Mouse (Mus musculus): ENCODE measurements around the gene Zbtb8b. TPM values are rescaled to one million over a fixed set of nuclear protein-coding genes. Genes with fewer than 3 reads are reported as not detected.

Zbtb8b gene
- not detected for polyA plus RNA-seq (2014; fragmentation: Illumina TruSeq; extraction: RNeasy Lipid Tissue Mini Kit (QIAGEN cat#74804); ENCODE audit: low read depth, low replicate concordance)

GRCm38 (mm10) chr4:129440340-129441063 lies at the start of gene Zbtb8b:
Zbtb8b (minus strand) TSS chr4:129440853.

DNA sequence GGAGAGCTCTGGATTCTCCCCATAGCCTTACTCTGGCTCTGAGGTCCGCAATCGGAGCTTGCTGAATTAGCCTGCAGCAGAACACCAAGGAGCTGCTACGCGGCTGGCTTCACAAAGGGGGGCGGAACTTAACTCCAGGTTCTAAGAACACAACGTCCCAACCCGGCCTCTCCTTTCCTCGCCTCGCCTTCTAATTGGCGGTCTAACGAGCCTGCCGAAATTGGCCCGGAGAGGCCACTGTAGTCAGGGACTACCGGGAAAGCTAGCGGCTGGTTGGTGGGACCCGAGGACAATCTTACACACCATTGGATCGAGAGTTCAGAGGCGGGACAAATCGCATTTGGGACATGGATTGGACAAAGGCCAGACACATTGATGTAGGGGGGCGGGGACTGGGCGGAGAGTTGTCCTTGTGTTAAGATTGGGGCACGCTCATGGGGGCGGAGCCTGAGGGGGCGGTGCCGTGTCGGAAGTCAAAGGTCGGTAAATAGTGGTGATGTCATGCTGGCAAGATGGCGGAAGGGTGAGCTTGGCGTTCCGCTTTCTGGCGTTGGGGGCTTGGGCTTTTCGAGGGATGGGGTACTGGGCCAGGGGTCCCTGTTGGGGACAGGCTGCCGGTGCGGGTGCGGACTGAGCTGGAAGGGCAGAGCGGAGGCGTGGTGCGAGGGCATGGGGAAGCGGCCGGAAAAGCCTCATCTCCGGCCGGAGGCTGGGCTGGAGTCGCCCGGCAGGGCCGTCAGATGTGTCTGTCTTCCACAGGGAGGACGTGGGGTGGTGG lies 20.7 kb upstream of the Zbtb8b start, which contains the start of gene Bsdc1:
TSS of gene Bsdc1 (plus strand) at position 399 of the 778 bp plus-strand sequence.

DNA sequence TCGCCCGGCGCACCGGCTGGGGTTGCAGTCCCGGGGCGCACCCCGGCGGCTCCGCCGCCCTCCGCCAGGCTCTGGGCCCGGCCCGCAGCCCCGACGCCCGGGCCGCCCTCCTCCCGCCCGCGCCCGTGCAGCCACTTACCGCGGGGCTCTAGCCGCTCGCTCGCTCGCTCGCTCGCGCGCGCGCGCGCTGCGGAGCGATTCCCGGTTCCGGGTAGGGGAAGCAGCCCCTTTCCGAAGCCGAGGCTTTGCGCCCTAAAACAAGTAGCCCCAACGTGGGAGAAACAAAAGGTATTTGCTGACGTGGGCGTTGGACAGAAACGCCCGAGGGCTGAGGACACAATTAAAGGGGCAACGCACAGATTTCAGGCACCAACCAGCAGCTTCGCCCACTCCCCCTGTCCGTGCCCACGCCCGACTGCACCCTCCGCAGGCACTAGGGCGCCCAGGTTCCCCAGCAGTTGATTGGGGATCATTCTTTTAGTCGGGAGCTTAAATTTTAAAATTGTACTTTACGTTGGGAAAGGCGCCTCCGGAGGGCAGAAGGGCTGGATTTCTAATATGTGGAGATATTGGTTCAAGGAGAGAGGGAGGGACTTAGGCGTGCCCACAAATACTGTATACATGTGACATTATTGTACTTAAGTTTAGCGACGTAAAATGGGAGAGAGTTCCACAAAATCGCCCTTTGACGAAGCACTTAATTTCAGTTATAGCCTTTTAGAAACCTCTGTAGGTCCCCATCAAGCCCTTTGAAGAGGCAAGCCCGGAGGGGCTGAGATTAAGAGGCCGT lies 62.9 kb downstream of the Zbtb8b start, which contains the start of gene Zbtb8a:
TSS of gene Zbtb8a (minus strand) at position 516 of the 790 bp plus-strand sequence.

Other genes starting within 250 kb of the Zbtb8b start
- gene C77080, start 179.4 kb downstream of the Zbtb8b start, polyA plus RNA-seq (2014; fragmentation: Illumina TruSeq; extraction: RNeasy Lipid Tissue Mini Kit (QIAGEN cat#74804); ENCODE audit: low read depth, low replicate concordance) = 16.0 TPM
- gene Sync, start 153.2 kb downstream of the Zbtb8b start, polyA plus RNA-seq (2014; fragmentation: Illumina TruSeq; extraction: RNeasy Lipid Tissue Mini Kit (QIAGEN cat#74804); ENCODE audit: low read depth, low replicate concordance) = 2.7 TPM
- 146 TPM for gene Rbbp4, start 105.5 kb downstream of the Zbtb8b start, polyA plus RNA-seq (2014; fragmentation: Illumina TruSeq; extraction: RNeasy Lipid Tissue Mini Kit (QIAGEN cat#74804); ENCODE audit: low read depth, low replicate concordance)
- 137 TPM for gene Zbtb8os, start 105.2 kb downstream of the Zbtb8b start, polyA plus RNA-seq (2014; fragmentation: Illumina TruSeq; extraction: RNeasy Lipid Tissue Mini Kit (QIAGEN cat#74804); ENCODE audit: low read depth, low replicate concordance)
- gene Zbtb8a, start 62.7 kb downstream of the Zbtb8b start, polyA plus RNA-seq (2014; fragmentation: Illumina TruSeq; extraction: RNeasy Lipid Tissue Mini Kit (QIAGEN cat#74804); ENCODE audit: low read depth, low replicate concordance) = 4.0 TPM
- gene Bsdc1, start 20.7 kb upstream of the Zbtb8b start, polyA plus RNA-seq (2014; fragmentation: Illumina TruSeq; extraction: RNeasy Lipid Tissue Mini Kit (QIAGEN cat#74804); ENCODE audit: low read depth, low replicate concordance) = 20.9 TPM
- gene Tssk3, start 50.2 kb upstream of the Zbtb8b start, polyA plus RNA-seq (2014; fragmentation: Illumina TruSeq; extraction: RNeasy Lipid Tissue Mini Kit (QIAGEN cat#74804); ENCODE audit: low read depth, low replicate concordance) = not detected
- not detected for gene Fam229a, start 50.3 kb upstream of the Zbtb8b start, polyA plus RNA-seq (2014; fragmentation: Illumina TruSeq; extraction: RNeasy Lipid Tissue Mini Kit (QIAGEN cat#74804); ENCODE audit: low read depth, low replicate concordance)
- gene Marcksl1, start 72.7 kb upstream of the Zbtb8b start, polyA plus RNA-seq (2014; fragmentation: Illumina TruSeq; extraction: RNeasy Lipid Tissue Mini Kit (QIAGEN cat#74804); ENCODE audit: low read depth, low replicate concordance) = 15.8 TPM
- gene Hdac1, start 101.9 kb upstream of the Zbtb8b start, polyA plus RNA-seq (2014; fragmentation: Illumina TruSeq; extraction: RNeasy Lipid Tissue Mini Kit (QIAGEN cat#74804); ENCODE audit: low read depth, low replicate concordance) = 77.8 TPM
- 0.28 TPM for gene Lck, start 132.8 kb upstream of the Zbtb8b start, polyA plus RNA-seq (2014; fragmentation: Illumina TruSeq; extraction: RNeasy Lipid Tissue Mini Kit (QIAGEN cat#74804); ENCODE audit: low read depth, low replicate concordance)
- not detected for gene Fam167b, start 137.7 kb upstream of the Zbtb8b start, polyA plus RNA-seq (2014; fragmentation: Illumina TruSeq; extraction: RNeasy Lipid Tissue Mini Kit (QIAGEN cat#74804); ENCODE audit: low read depth, low replicate concordance)
- gene Eif3i, start 159.8 kb upstream of the Zbtb8b start, polyA plus RNA-seq (2014; fragmentation: Illumina TruSeq; extraction: RNeasy Lipid Tissue Mini Kit (QIAGEN cat#74804); ENCODE audit: low read depth, low replicate concordance) = 24.2 TPM
- 65.5 TPM for gene Tmem234, start 159.8 kb upstream of the Zbtb8b start, polyA plus RNA-seq (2014; fragmentation: Illumina TruSeq; extraction: RNeasy Lipid Tissue Mini Kit (QIAGEN cat#74804); ENCODE audit: low read depth, low replicate concordance)
- gene Dcdc2b, start 173.4 kb upstream of the Zbtb8b start, polyA plus RNA-seq (2014; fragmentation: Illumina TruSeq; extraction: RNeasy Lipid Tissue Mini Kit (QIAGEN cat#74804); ENCODE audit: low read depth, low replicate concordance) = not detected
- 10.8 TPM for gene Iqcc, start 178.2 kb upstream of the Zbtb8b start, polyA plus RNA-seq (2014; fragmentation: Illumina TruSeq; extraction: RNeasy Lipid Tissue Mini Kit (QIAGEN cat#74804); ENCODE audit: low read depth, low replicate concordance)
- gene Ccdc28b, start 183.1 kb upstream of the Zbtb8b start, polyA plus RNA-seq (2014; fragmentation: Illumina TruSeq; extraction: RNeasy Lipid Tissue Mini Kit (QIAGEN cat#74804); ENCODE audit: low read depth, low replicate concordance) = 4.7 TPM
- 14.2 TPM for gene Txlna, start 200.2 kb upstream of the Zbtb8b start, polyA plus RNA-seq (2014; fragmentation: Illumina TruSeq; extraction: RNeasy Lipid Tissue Mini Kit (QIAGEN cat#74804); ENCODE audit: low read depth, low replicate concordance)
- 35.6 TPM for gene Kpna6, start 231.9 kb upstream of the Zbtb8b start, polyA plus RNA-seq (2014; fragmentation: Illumina TruSeq; extraction: RNeasy Lipid Tissue Mini Kit (QIAGEN cat#74804); ENCODE audit: low read depth, low replicate concordance)

Data from sigmoid colon, adult 10 weeks (tissue).